Mouse (Mus musculus): ENCODE data around the gene Kat6b. TPM values are rescaled to one million over a fixed set of nuclear protein-coding genes. Genes with fewer than 3 reads are reported as not detected.
"Not testable (repeated sequence)": the region's sequence is repeated elsewhere in the genome, so short reads cannot be mapped to it uniquely, and the experiment has no call there.

Kat6b gene
- total RNA-seq (2015; ENCODE audit: low replicate concordance) (6.3 and 6.9 TPM in 2 replicates), total RNA-seq (2017; ENCODE audit: low replicate concordance) (7.4 and 10.6 TPM in 2 replicates)

DNA sequence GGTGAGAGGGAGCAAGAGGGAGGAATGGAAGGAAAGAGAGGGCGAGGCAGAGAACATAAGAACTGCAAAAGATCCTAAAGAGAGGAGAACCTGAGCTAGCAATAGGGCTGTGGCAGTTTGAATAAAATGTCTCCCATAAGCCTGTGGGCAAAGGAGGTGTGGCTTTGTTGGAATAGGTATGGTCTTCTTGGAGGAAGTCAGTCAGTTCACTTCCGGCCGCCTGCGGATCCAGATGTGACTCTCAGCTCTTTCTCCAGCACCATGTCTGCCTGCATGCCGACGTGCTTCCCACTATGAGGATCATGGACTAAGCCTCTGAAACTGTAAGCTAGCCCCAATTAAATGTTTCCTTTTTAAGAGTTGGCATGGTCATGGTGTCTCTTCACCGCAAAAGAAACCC is at the start of gene Kat6b:
Gene Kat6b, plus strand, starts transcription at position 204 of the 400 bp plus-strand sequence.
- no peak for ATAC-seq (replicated peaks; ENCODE audit: low FRiP score, poor library complexity, severe bottlenecking)

- ATAC-seq (replicated peaks; ENCODE audit: low FRiP score, poor library complexity, severe bottlenecking), result no peak
Measured at GRCm38 (mm10) chr14:21433415-21433814, 47.8 kb upstream of the Kat6b start.

DNA sequence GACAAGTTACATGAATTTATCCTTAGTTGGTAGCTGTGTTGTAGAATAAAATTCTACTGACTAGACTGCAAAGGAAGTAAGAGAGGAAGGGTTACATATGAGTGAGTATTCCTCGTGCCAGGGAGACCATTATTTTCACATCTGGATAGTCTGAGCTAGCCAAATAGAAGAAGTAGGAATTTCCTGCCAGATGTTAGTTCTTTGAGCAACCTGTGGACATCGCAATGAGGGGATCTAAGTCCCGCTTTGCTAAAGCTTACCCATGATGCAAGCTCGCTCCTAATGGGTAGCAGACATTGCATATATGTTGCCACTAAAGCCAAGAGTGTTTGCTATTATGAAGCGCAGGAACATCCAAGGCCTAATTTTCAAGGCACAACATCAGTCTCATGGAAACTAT is 47.2 kb upstream of the Kat6b start:
- ATAC-seq (replicated peaks; ENCODE audit: low FRiP score, poor library complexity, severe bottlenecking), result no peak

- ATAC-seq (replicated peaks; ENCODE audit: low FRiP score, poor library complexity, severe bottlenecking), result no peak
Measured at GRCm38 (mm10) chr14:21434686-21435085, 46.5 kb upstream of the Kat6b start.

DNA sequence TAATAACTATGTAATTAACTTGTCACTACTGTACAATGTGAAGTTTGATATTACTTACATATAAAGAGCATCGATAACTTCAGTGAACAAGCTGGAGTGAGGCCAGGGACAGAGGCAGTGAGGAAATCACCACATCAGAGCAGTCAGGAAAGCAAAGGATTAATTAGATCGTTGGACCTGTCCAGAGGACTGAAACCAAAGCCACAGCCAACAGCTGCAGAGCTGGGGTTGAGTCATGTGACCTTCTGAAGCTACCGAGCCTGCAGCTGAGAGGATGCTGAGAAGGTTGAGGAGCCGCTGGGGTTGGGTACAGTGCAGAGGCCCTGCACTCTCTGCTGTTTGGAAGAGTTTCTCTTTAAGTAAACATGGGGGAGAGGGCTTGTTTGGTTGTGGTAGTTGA is 41.4 kb upstream of the Kat6b start:
- ATAC-seq (replicated peaks; ENCODE audit: low FRiP score, poor library complexity, severe bottlenecking), result no peak

DNA sequence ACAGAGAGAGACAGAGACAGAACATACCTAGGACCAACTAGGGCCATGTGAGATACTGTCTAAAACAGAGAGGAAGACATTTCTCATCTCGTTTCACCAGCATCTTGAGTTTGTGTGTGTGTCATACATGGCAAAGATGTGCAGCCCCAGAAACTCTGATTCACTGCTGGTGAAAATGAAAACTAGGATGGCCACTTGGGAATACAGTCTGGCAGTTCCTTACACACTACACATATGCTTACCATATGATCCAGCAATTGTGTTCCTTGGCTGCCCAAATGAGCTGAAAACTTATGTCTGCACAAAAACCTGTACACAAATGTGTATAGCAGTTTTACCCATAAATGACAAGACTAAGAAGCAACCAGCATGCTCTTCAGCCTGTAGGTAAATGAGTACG is 40.7 kb upstream of the Kat6b start:
- no peak for ATAC-seq (replicated peaks; ENCODE audit: low FRiP score, poor library complexity, severe bottlenecking)

- no peak for ATAC-seq (replicated peaks; ENCODE audit: low FRiP score, poor library complexity, severe bottlenecking)
Measured at GRCm38 (mm10) chr14:21441772-21442533, 39.3 kb upstream of the Kat6b start.

GRCm38 (mm10) chr14:21452581-21452980 is 28.7 kb upstream of the Kat6b start:
- ATAC-seq (replicated peaks; ENCODE audit: low FRiP score, poor library complexity, severe bottlenecking), result no peak

DNA sequence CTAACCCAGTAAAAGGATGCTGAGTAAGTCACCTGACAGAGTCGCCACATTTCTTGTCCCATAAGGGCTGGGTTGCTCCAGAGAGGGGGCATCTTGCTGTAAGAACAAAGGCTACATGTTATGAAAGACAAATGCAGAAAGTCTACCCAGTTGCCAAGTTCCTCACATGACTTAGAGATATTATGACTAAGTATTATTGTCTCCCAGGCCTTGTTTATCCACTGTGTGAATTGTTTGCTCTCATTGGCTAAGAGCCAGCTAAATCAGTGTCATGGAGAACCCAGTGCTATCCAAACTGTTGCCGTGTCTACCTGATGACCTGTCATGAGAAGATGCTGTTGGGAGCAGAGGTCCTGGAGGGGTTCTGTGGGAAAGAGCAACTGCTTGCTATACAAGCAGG is 27.3 kb upstream of the Kat6b start:
- ATAC-seq (replicated peaks; ENCODE audit: low FRiP score, poor library complexity, severe bottlenecking), result no peak

DNA sequence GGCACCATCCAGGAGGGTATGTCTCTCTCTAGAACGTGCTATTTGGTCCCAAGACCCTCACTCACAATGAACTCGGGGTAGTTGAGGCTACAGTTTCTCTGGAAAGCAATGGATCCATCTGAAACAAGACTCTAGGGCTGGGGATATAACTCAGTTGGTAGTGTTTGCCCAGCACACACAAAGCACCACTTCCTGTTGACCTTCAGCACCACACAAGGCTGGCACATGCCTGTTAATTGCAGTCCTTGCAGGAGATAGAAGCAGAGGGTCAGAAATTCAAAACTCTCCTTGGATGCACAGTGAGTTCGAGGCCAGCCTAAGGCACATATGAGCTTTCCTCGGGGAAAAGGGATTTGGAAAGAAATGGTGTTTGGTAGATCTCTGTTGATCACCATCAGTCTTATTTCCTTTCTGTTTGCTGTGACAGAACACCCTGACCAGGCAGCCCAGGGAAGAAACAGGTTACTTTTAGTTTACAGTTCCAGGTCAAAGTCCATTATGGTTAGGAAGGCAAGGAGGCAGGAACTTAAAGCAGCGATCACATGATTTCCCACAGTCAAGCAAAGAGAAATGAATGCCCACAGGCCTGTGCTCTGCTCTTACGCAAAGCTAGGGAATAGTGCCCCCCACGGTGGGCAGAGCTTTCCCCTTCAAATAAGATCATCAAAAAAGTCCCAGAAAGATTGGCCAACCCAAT is 25.4 kb upstream of the Kat6b start:
- ATAC-seq (replicated peaks; ENCODE audit: low FRiP score, poor library complexity, severe bottlenecking), result no peak

- no peak for ATAC-seq (replicated peaks; ENCODE audit: low FRiP score, poor library complexity, severe bottlenecking)
Measured at GRCm38 (mm10) chr14:21456526-21456925, 24.7 kb upstream of the Kat6b start.

DNA sequence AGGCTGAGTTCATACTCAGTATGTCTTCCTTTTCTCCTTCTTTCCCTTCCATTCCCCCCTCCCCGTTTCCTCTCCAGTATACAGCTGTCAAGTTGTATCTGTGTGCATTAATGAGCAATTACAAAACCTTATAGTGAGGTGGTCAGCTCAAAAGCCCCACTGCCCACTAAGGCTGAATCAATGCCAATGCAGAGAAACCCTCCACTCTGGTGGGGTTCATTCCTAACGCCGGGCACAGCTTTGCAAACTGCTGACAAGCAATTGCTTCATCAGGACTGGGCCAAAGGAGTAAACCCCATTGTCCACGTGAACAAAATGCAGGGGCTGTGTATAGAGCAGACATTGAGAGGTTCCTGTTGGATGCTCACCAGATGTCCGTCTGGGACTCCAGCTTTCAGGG is 23.4 kb upstream of the Kat6b start:
- no peak for ATAC-seq (replicated peaks; ENCODE audit: low FRiP score, poor library complexity, severe bottlenecking)

DNA sequence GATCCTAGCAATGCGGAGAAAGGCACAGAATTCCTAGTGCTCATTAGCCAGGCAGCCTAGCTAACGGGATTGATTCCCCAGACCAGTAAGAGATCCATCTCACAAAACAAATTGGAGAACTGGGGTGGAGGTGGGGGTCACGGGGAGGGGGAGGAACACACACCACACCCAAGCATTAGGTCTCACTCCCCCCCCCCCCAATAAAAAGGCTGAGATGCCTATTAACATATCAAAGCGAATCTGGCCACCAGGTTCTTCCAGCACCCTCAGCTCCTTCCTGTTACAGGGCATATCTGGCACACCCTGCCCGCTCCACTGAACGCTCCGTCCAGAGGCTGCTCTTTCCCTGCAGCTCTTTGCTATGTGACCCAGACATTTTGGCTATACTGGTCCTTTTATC is 22.5 kb upstream of the Kat6b start:
- no peak for ATAC-seq (replicated peaks; ENCODE audit: low FRiP score, poor library complexity, severe bottlenecking)

- ATAC-seq (replicated peaks; ENCODE audit: low FRiP score, poor library complexity, severe bottlenecking), result no peak
Measured at GRCm38 (mm10) chr14:21459163-21459562, 22.1 kb upstream of the Kat6b start.

DNA sequence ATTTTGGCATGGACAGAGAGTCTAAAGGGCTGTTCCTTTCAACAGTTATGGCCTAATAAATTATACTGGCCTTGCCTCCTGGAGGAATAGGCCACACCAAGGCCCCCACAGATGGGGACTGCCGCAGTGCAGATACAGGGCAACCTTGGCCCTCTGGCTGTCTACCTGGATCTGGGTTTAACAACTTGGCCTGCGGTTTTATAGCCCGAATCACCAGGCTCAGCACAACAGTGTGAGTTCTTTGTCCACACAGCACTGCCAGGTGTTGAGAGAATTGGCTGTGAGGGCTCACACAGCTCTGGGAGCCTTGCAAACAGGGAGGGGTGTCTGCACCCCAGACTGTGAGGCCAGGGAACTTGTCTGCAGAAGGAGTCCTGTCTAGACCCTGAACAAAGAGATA is 18.8 kb upstream of the Kat6b start:
- no peak for ATAC-seq (replicated peaks; ENCODE audit: low FRiP score, poor library complexity, severe bottlenecking)

GRCm38 (mm10) chr14:21463117-21463712 is 18.0 kb upstream of the Kat6b start:
- no peak for ATAC-seq (replicated peaks; ENCODE audit: low FRiP score, poor library complexity, severe bottlenecking)

- no peak for ATAC-seq (replicated peaks; ENCODE audit: low FRiP score, poor library complexity, severe bottlenecking)
Measured at GRCm38 (mm10) chr14:21470386-21470785, 10.8 kb upstream of the Kat6b start.

- ATAC-seq (replicated peaks; ENCODE audit: low FRiP score, poor library complexity, severe bottlenecking), result no peak
Measured at GRCm38 (mm10) chr14:21471975-21472374, 9.3 kb upstream of the Kat6b start.

DNA sequence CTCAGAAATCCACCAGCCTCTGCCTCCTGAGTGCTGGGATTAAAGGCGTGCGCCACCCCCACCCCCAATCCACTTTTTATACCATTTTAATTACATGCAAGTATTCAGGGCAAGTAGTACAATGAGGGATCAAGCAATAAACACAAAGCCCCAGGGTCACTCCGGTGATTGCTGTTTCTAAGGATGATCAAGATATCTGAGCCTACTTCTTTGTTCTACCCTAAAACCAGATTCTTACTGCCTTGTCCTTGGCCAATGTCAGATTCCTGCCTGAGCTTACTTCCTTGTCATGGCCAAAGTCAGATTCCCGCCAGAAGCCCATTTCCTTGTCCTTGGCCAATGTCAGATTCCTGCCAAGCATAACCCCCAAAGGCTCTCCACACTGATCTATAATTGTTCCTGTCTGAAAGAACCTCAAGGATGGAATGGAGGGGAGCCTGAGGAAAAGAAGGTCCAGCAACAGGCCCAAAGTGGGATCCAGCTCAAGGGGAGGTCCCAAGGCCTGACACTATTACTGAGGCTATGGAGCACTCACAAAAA is 6.6 kb upstream of the Kat6b start:
- not testable (repeated sequence) for ATAC-seq (replicated peaks; ENCODE audit: low FRiP score, poor library complexity, severe bottlenecking)

DNA sequence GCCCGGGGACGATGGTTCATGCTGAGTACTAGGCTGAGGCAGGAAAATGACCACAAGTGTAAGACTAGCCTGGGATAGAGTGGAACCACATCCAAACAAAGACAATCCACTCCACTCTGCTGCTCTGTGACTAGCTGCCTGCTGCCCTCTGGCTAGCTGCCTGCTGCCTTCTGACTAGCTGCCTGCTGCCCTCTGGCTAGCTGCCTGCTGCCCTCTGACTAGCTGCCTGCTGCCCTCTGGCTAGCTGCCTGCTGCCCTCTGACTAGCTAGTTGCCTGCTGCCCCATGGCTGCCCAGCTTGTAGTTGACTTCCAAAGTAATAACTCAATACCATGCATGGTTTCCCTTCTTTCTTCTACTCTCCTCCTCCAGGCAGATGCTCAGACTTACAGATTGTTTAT is 4.1 kb upstream of the Kat6b start:
- ATAC-seq (replicated peaks; ENCODE audit: low FRiP score, poor library complexity, severe bottlenecking), result no peak

DNA sequence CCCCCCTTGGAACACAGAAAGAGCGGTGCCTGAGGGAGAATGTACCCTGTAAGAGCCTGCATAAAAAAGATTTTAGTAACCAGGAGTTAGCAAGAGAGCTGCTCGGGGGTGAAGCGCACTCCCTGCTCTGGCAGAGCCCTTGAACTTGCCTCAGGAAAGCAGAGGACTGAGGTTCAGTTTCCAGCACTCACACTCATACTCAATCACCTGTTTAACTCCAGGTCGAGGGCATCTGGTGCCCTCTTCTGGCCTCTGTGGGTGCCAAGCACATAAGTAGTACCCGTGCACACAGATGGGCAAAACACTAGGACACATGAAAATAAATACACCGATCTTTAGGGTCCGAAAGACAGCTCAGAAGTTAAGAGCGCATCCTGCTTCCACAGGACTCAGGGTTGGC is 1.7 kb upstream of the Kat6b start:
- no peak for ATAC-seq (replicated peaks; ENCODE audit: low FRiP score, poor library complexity, severe bottlenecking)

Measured in erythroblast, adult 5-6 weeks (primary cell).